Mouse (Mus musculus): Measurements from ENCODE around the gene Calm3. TPM values are rescaled to one million over a fixed set of nuclear protein-coding genes. Genes with fewer than 3 reads are reported as not detected.

Gene Calm3
- polyA plus RNA-seq, 1 experiment, result 376 TPM

- TF ChIP-seq CTCF (IDR thresholded peaks at IDR 0.05; ENCODE audit: control insufficient read depth, insufficient read depth, low read length) (no peak), POLR2A (IDR thresholded peaks at IDR 0.05; ENCODE audit: borderline replicate concordance, control insufficient read depth, low read depth, low read length) (no peak)
- no peak overlapping the region for H3K4me3 ChIP-seq (replicated peaks; ENCODE audit: control insufficient read depth, low read depth, low read length)
- 54% methylated on average over 4 of the region's 4 CpGs for WGBS
- H3K4me1 ChIP-seq (ENCODE audit: control insufficient read depth, insufficient read depth, low read length), result no peaks in the 10 kb centered on the region
- no peak overlapping the region for H3K27ac ChIP-seq (ENCODE audit: control insufficient read depth, insufficient read depth, low read depth, low read length, poor library complexity)
These were observed 39.6 kb downstream of the Calm3 start for GRCm38 (mm10) chr7:16884334-16884733.

GRCm38 (mm10) chr7:16883162-16883561 is 40.8 kb downstream of the Calm3 start:
- 80% methylated on average over 6 of the region's 6 CpGs for WGBS
- TF ChIP-seq CTCF (IDR thresholded peaks at IDR 0.05; ENCODE audit: control insufficient read depth, insufficient read depth, low read length) (no peak), POLR2A (IDR thresholded peaks at IDR 0.05; ENCODE audit: borderline replicate concordance, control insufficient read depth, low read depth, low read length) (no peak)
- H3K27ac ChIP-seq (ENCODE audit: control insufficient read depth, insufficient read depth, low read depth, low read length, poor library complexity), result no peak overlapping the region
- H3K4me1 ChIP-seq (ENCODE audit: control insufficient read depth, insufficient read depth, low read length), result no peaks in the 10 kb centered on the region
- H3K4me3 ChIP-seq (replicated peaks; ENCODE audit: control insufficient read depth, low read depth, low read length), result no peak overlapping the region

- H3K27ac ChIP-seq (ENCODE audit: control insufficient read depth, insufficient read depth, low read depth, low read length, poor library complexity), result no peak overlapping the region
- H3K4me3 ChIP-seq (replicated peaks; ENCODE audit: control insufficient read depth, low read depth, low read length), result no peak overlapping the region
- TF ChIP-seq CTCF (IDR thresholded peaks at IDR 0.05; ENCODE audit: control insufficient read depth, insufficient read depth, low read length) (no peak), POLR2A (IDR thresholded peaks at IDR 0.05; ENCODE audit: borderline replicate concordance, control insufficient read depth, low read depth, low read length) (no peak)
- peaks cover under 1% of the 10 kb centered on the region for H3K4me1 ChIP-seq (ENCODE audit: control insufficient read depth, insufficient read depth, low read length)
- 20% methylated on average over 5 of the region's 5 CpGs for WGBS
These were observed 43.3 kb downstream of the Calm3 start for GRCm38 (mm10) chr7:16880615-16881014.

- 73% methylated on average over 9 of the region's 9 CpGs for WGBS
- no peak overlapping the region for H3K27ac ChIP-seq (ENCODE audit: control insufficient read depth, insufficient read depth, low read depth, low read length, poor library complexity)
- no peak overlapping the region for H3K4me3 ChIP-seq (replicated peaks; ENCODE audit: control insufficient read depth, low read depth, low read length)
- TF ChIP-seq CTCF (IDR thresholded peaks at IDR 0.05; ENCODE audit: control insufficient read depth, insufficient read depth, low read length) (no peak), POLR2A (IDR thresholded peaks at IDR 0.05; ENCODE audit: borderline replicate concordance, control insufficient read depth, low read depth, low read length) (no peak)
- H3K4me1 ChIP-seq (ENCODE audit: control insufficient read depth, insufficient read depth, low read length), result peaks cover 2% of the 10 kb centered on the region
These were observed 43.9 kb downstream of the Calm3 start for GRCm38 (mm10) chr7:16879796-16880547.

GRCm38 (mm10) chr7:16877717-16878116 is 46.2 kb downstream of the Calm3 start:
- Histone ChIP-seq H3K27ac (ENCODE audit: control insufficient read depth, insufficient read depth, low read depth, low read length, poor library complexity) (no peak overlapping the region), H3K4me3 (replicated peaks; ENCODE audit: control insufficient read depth, low read depth, low read length) (no peak overlapping the region), H3K4me1 (ENCODE audit: control insufficient read depth, insufficient read depth, low read length) (peaks cover 2% of the 10 kb centered on the region)
- TF ChIP-seq POLR2A (IDR thresholded peaks at IDR 0.05; ENCODE audit: borderline replicate concordance, control insufficient read depth, low read depth, low read length) (no peak), CTCF (IDR thresholded peaks at IDR 0.05; ENCODE audit: control insufficient read depth, insufficient read depth, low read length) (no peak)
- WGBS, result 75% methylated on average over 3 of the region's 3 CpGs

GRCm38 (mm10) chr7:16876608-16877007 is 47.3 kb downstream of the Calm3 start:
- H3K4me1 ChIP-seq (ENCODE audit: control insufficient read depth, insufficient read depth, low read length), result peaks cover 2% of the 10 kb centered on the region
- 10% methylated on average over 13 of the region's 13 CpGs for WGBS
- TF ChIP-seq POLR2A (IDR thresholded peaks at IDR 0.05; ENCODE audit: borderline replicate concordance, control insufficient read depth, low read depth, low read length) (no peak), CTCF (IDR thresholded peaks at IDR 0.05; ENCODE audit: control insufficient read depth, insufficient read depth, low read length) (no peak)
- no peak overlapping the region for H3K4me3 ChIP-seq (replicated peaks; ENCODE audit: control insufficient read depth, low read depth, low read length)
- no peak overlapping the region for H3K27ac ChIP-seq (ENCODE audit: control insufficient read depth, insufficient read depth, low read depth, low read length, poor library complexity)

GRCm38 (mm10) chr7:16876006-16876405 is 47.9 kb downstream of the Calm3 start:
- WGBS, result 36% methylated on average over 11 of the region's 11 CpGs
- Histone ChIP-seq H3K4me3 (replicated peaks; ENCODE audit: control insufficient read depth, low read depth, low read length) (no peak overlapping the region), H3K4me1 (ENCODE audit: control insufficient read depth, insufficient read depth, low read length) (peaks cover 2% of the 10 kb centered on the region), H3K27ac (ENCODE audit: control insufficient read depth, insufficient read depth, low read depth, low read length, poor library complexity) (no peak overlapping the region)
- TF ChIP-seq POLR2A (IDR thresholded peaks at IDR 0.05; ENCODE audit: borderline replicate concordance, control insufficient read depth, low read depth, low read length), result no peak

- no peak for TF ChIP-seq POLR2A (IDR thresholded peaks at IDR 0.05; ENCODE audit: borderline replicate concordance, control insufficient read depth, low read depth, low read length)
- TF ChIP-seq CTCF (IDR thresholded peaks at IDR 0.05; ENCODE audit: control insufficient read depth, insufficient read depth, low read length), result no peak
- under 1% methylated on average over 42 of the region's 42 CpGs for WGBS
- Histone ChIP-seq H3K4me3 (replicated peaks; ENCODE audit: control insufficient read depth, low read depth, low read length) (peak overlapping the region; percentile 21), H3K4me1 (ENCODE audit: control insufficient read depth, insufficient read depth, low read length) (peaks cover 2% of the 10 kb centered on the region), H3K27ac (ENCODE audit: control insufficient read depth, insufficient read depth, low read depth, low read length, poor library complexity) (no peak overlapping the region; the same call in 1 of the 2 replicates)
These were observed 48.6 kb downstream of the Calm3 start for GRCm38 (mm10) chr7:16875326-16875725.

- Histone ChIP-seq H3K4me3 (replicated peaks; ENCODE audit: control insufficient read depth, low read depth, low read length) (peak within 1 kb of the TSS; percentile 51), H3K4me1 (ENCODE audit: control insufficient read depth, insufficient read depth, low read length) (peaks cover 2% of the 10 kb centered on the region), H3K27ac (ENCODE audit: control insufficient read depth, insufficient read depth, low read depth, low read length, poor library complexity) (no peak within 1 kb of the TSS; the same call in 1 of the 2 replicates)
- TF ChIP-seq POLR2A (IDR thresholded peaks at IDR 0.05; ENCODE audit: borderline replicate concordance, control insufficient read depth, low read depth, low read length) (no peak), CTCF (IDR thresholded peaks at IDR 0.05; ENCODE audit: control insufficient read depth, insufficient read depth, low read length) (no peak)
- whole genome bisulfite sequencing, result 0% methylated on average over 1 of the region's 1 CpGs
These were observed 48.8 kb downstream of the Calm3 start, which contains the start of gene Dact3 for GRCm38 (mm10) chr7:16875310-16875325. Gene Dact3 (plus strand): TSS chr7:16875317.
